Mouse (Mus musculus): ENCODE data around the gene Gpr162. TPM values are rescaled to one million over a fixed set of nuclear protein-coding genes. Genes with fewer than 3 reads are reported as not detected.
A peak's percentile ranks its signal among the peaks of the same experiment; 100 is the strongest.

Gene Gpr162
- total and polyA plus RNA-seq, 3 experiments = 0.48 to 2.0 (median 1.7) TPM

- TF ChIP-seq RCOR1 (conservative IDR thresholded peaks at IDR 0.05; ENCODE audit: low read depth, low read length) (no peak), SIN3A (IDR thresholded peaks at IDR 0.05; ENCODE audit: low read length) (peak; percentile 37; the same call in 1 of the 2 replicates), MAX (IDR thresholded peaks at IDR 0.05; ENCODE audit: low read length) (no peak), MXI1 (IDR thresholded peaks at IDR 0.05; ENCODE audit: low read depth, low read length) (no peak)
Measured at GRCm38 (mm10) chr6:124809052-124809774, 54.6 kb downstream of the Gpr162 start (continued).

Other genes with a start within 250 kb of the Gpr162 start
Only the 20 nearest of the 27 such genes appear.
- 440 and 578 TPM in 2 replicates for gene Phb2, start 151.6 kb downstream of the Gpr162 start, total RNA-seq (2012; rRNA removed)
- gene Phb2, start 151.6 kb downstream of the Gpr162 start, total RNA-seq (2014; rRNA removed) = 380 and 405 TPM in 2 replicates
- 623 and 694 TPM in 2 replicates for gene Phb2, start 151.6 kb downstream of the Gpr162 start, polyA plus RNA-seq (2012; ENCODE audit: insufficient read length, low read depth)
- 247 and 283 TPM in 2 replicates for gene Ptpn6, start 125.3 kb downstream of the Gpr162 start, total RNA-seq (2012; rRNA removed)
- gene Ptpn6, start 125.3 kb downstream of the Gpr162 start, total RNA-seq (2014; rRNA removed) = 300 and 327 TPM in 2 replicates
- 585 and 814 TPM in 2 replicates for gene Ptpn6, start 125.3 kb downstream of the Gpr162 start, polyA plus RNA-seq (2012; ENCODE audit: insufficient read length, low read depth)
- gene Grcc10, start 122.6 kb downstream of the Gpr162 start, total RNA-seq (2012; rRNA removed) = 146 and 197 TPM in 2 replicates
- gene Grcc10, start 122.6 kb downstream of the Gpr162 start, total RNA-seq (2014; rRNA removed) = 59.3 and 64.3 TPM in 2 replicates
- gene Grcc10, start 122.6 kb downstream of the Gpr162 start, polyA plus RNA-seq (2012; ENCODE audit: insufficient read length, low read depth) = 88.4 and 93.7 TPM in 2 replicates
- not detected in 2 replicates for gene Gm45234, start 108.0 kb downstream of the Gpr162 start, total RNA-seq (2012; rRNA removed)
- gene Gm45234, start 108.0 kb downstream of the Gpr162 start, total RNA-seq (2014; rRNA removed) = not detected in 2 replicates
- not detected in 2 replicates for gene Gm45234, start 108.0 kb downstream of the Gpr162 start, polyA plus RNA-seq (2012; ENCODE audit: insufficient read length, low read depth)
- 3.8 and 4.6 TPM in 2 replicates for gene Atn1, start 107.5 kb downstream of the Gpr162 start, total RNA-seq (2012; rRNA removed)
- 0.50 and 1.7 TPM in 2 replicates for gene Atn1, start 107.5 kb downstream of the Gpr162 start, total RNA-seq (2014; rRNA removed)
- gene Atn1, start 107.5 kb downstream of the Gpr162 start, polyA plus RNA-seq (2012; ENCODE audit: insufficient read length, low read depth) = 27.0 and 35.1 TPM in 2 replicates
- 15.9 and 24.6 TPM in 2 replicates for gene Eno2, start 94.3 kb downstream of the Gpr162 start, total RNA-seq (2012; rRNA removed)
- 20.8 and 26.7 TPM in 2 replicates for gene Eno2, start 94.3 kb downstream of the Gpr162 start, total RNA-seq (2014; rRNA removed)
- 23.1 and 23.6 TPM in 2 replicates for gene Eno2, start 94.3 kb downstream of the Gpr162 start, polyA plus RNA-seq (2012; ENCODE audit: insufficient read length, low read depth)
- not detected in 2 replicates for gene Lrrc23, start 84.3 kb downstream of the Gpr162 start, total RNA-seq (2012; rRNA removed)
- not detected in 2 replicates for gene Lrrc23, start 84.3 kb downstream of the Gpr162 start, total RNA-seq (2014; rRNA removed)
- 0.20 TPM in 1 of 2 replicates, not detected in the other for gene Lrrc23, start 84.3 kb downstream of the Gpr162 start, polyA plus RNA-seq (2012; ENCODE audit: insufficient read length, low read depth)
- gene Spsb2, start 55.3 kb downstream of the Gpr162 start, total RNA-seq (2012; rRNA removed) = 2.1 and 2.4 TPM in 2 replicates
- not detected in 2 replicates for gene Spsb2, start 55.3 kb downstream of the Gpr162 start, total RNA-seq (2014; rRNA removed)
- 3.3 and 3.4 TPM in 2 replicates for gene Spsb2, start 55.3 kb downstream of the Gpr162 start, polyA plus RNA-seq (2012; ENCODE audit: insufficient read length, low read depth)
- 733 and 1,303 TPM in 2 replicates for gene Tpi1, start 49.7 kb downstream of the Gpr162 start, total RNA-seq (2012; rRNA removed)
- 1,570 and 1,645 TPM in 2 replicates for gene Tpi1, start 49.7 kb downstream of the Gpr162 start, total RNA-seq (2014; rRNA removed)
- gene Tpi1, start 49.7 kb downstream of the Gpr162 start, polyA plus RNA-seq (2012; ENCODE audit: insufficient read length, low read depth) = 758 and 807 TPM in 2 replicates
- 107 and 126 TPM in 2 replicates for gene Usp5, start 34.5 kb downstream of the Gpr162 start, total RNA-seq (2012; rRNA removed)
- gene Usp5, start 34.5 kb downstream of the Gpr162 start, total RNA-seq (2014; rRNA removed) = 75.7 and 79.8 TPM in 2 replicates
- 96.5 and 103 TPM in 2 replicates for gene Usp5, start 34.5 kb downstream of the Gpr162 start, polyA plus RNA-seq (2012; ENCODE audit: insufficient read length, low read depth)
- 116 and 117 TPM in 2 replicates for gene Cdca3, start 34.4 kb downstream of the Gpr162 start, total RNA-seq (2012; rRNA removed)
- 188 and 229 TPM in 2 replicates for gene Cdca3, start 34.4 kb downstream of the Gpr162 start, total RNA-seq (2014; rRNA removed)
- gene Cdca3, start 34.4 kb downstream of the Gpr162 start, polyA plus RNA-seq (2012; ENCODE audit: insufficient read length, low read depth) = 171 and 224 TPM in 2 replicates
- gene Gnb3, start 23.7 kb downstream of the Gpr162 start, total RNA-seq (2012; rRNA removed) = 0.64 and 0.84 TPM in 2 replicates
- 1.6 and 2.2 TPM in 2 replicates for gene Gnb3, start 23.7 kb downstream of the Gpr162 start, total RNA-seq (2014; rRNA removed)
- gene Gnb3, start 23.7 kb downstream of the Gpr162 start, polyA plus RNA-seq (2012; ENCODE audit: insufficient read length, low read depth) = 4.1 and 4.7 TPM in 2 replicates
- 0.13 and 0.34 TPM in 2 replicates for gene P3h3, start 6.2 kb downstream of the Gpr162 start, total RNA-seq (2012; rRNA removed)
- gene P3h3, start 6.2 kb downstream of the Gpr162 start, total RNA-seq (2014; rRNA removed) = 0.19 TPM in 1 of 2 replicates, not detected in the other
- 0.31 and 0.44 TPM in 2 replicates for gene P3h3, start 6.2 kb downstream of the Gpr162 start, polyA plus RNA-seq (2012; ENCODE audit: insufficient read length, low read depth)
- 0.29 and 0.34 TPM in 2 replicates for gene Cd4, start 24.2 kb upstream of the Gpr162 start, total RNA-seq (2012; rRNA removed)
- gene Cd4, start 24.2 kb upstream of the Gpr162 start, total RNA-seq (2014; rRNA removed) = 0.26 and 0.27 TPM in 2 replicates
- 1.1 and 1.6 TPM in 2 replicates for gene Cd4, start 24.2 kb upstream of the Gpr162 start, polyA plus RNA-seq (2012; ENCODE audit: insufficient read length, low read depth)
- gene Lag3, start 47.7 kb upstream of the Gpr162 start, total RNA-seq (2012; rRNA removed) = 1.2 and 1.9 TPM in 2 replicates
- 0.32 and 0.52 TPM in 2 replicates for gene Lag3, start 47.7 kb upstream of the Gpr162 start, total RNA-seq (2014; rRNA removed)
- gene Lag3, start 47.7 kb upstream of the Gpr162 start, polyA plus RNA-seq (2012; ENCODE audit: insufficient read length, low read depth) = 1.5 and 2.0 TPM in 2 replicates
- 11.0 and 12.8 TPM in 2 replicates for gene Ptms, start 56.1 kb upstream of the Gpr162 start, total RNA-seq (2012; rRNA removed)
- 7.0 and 8.1 TPM in 2 replicates for gene Ptms, start 56.1 kb upstream of the Gpr162 start, total RNA-seq (2014; rRNA removed)
- 96.6 and 99.6 TPM in 2 replicates for gene Ptms, start 56.1 kb upstream of the Gpr162 start, polyA plus RNA-seq (2012; ENCODE audit: insufficient read length, low read depth)
- 116 and 129 TPM in 2 replicates for gene Mlf2, start 67.4 kb upstream of the Gpr162 start, total RNA-seq (2012; rRNA removed)
- 109 and 124 TPM in 2 replicates for gene Mlf2, start 67.4 kb upstream of the Gpr162 start, total RNA-seq (2014; rRNA removed)
- 203 and 210 TPM in 2 replicates for gene Mlf2, start 67.4 kb upstream of the Gpr162 start, polyA plus RNA-seq (2012; ENCODE audit: insufficient read length, low read depth)
- 85.6 and 104 TPM in 2 replicates for gene Cops7a, start 101.6 kb upstream of the Gpr162 start, total RNA-seq (2012; rRNA removed)
- gene Cops7a, start 101.6 kb upstream of the Gpr162 start, total RNA-seq (2014; rRNA removed) = 62.8 and 73.2 TPM in 2 replicates
- gene Cops7a, start 101.6 kb upstream of the Gpr162 start, polyA plus RNA-seq (2012; ENCODE audit: insufficient read length, low read depth) = 98.6 and 114 TPM in 2 replicates
- gene Pianp, start 132.7 kb upstream of the Gpr162 start, total RNA-seq (2012; rRNA removed) = 0.08 TPM in 1 of 2 replicates, not detected in the other
- gene Pianp, start 132.7 kb upstream of the Gpr162 start, total RNA-seq (2014; rRNA removed) = not detected in 2 replicates
- not detected in 2 replicates for gene Pianp, start 132.7 kb upstream of the Gpr162 start, polyA plus RNA-seq (2012; ENCODE audit: insufficient read length, low read depth)
- 14.0 and 14.5 TPM in 2 replicates for gene Zfp384, start 145.2 kb upstream of the Gpr162 start, total RNA-seq (2012; rRNA removed)
- gene Zfp384, start 145.2 kb upstream of the Gpr162 start, total RNA-seq (2014; rRNA removed) = 14.9 and 17.0 TPM in 2 replicates
- gene Zfp384, start 145.2 kb upstream of the Gpr162 start, polyA plus RNA-seq (2012; ENCODE audit: insufficient read length, low read depth) = 32.0 and 34.4 TPM in 2 replicates